Mouse (Mus musculus) lung, embryonic 14.5 days (tissue): ENCODE results near the gene Slc30a9. TPM values are rescaled to one million over a fixed set of nuclear protein-coding genes. Genes with fewer than 3 reads are reported as not detected.

Source experiments
- ATAC-seq: fragments of 200-750 bp; cut with Nextera tagmentation; 2 replicates; pipeline ENCODE4 v1.8.0; 2017; ENCODE audit warnings: mild to moderate bottlenecking, moderate TSS enrichment, moderate library complexity; ENCODE audit not compliant: insufficient read depth
- DNase-seq: peaks from one replicate; pipeline ENCODE4 v3.0.0-alpha.2; 2015
- H3K27ac ChIP-seq: fragments of 300-500 bp; sonication (generic); 2 replicates; pipeline ENCODE4 v1.5.1; 2014; ENCODE audit warnings: low read depth, mild to moderate bottlenecking, moderate library complexity
- H3K27me3 ChIP-seq: fragments of 300-500 bp; sonication (generic); 2 replicates; pipeline ENCODE4 v1.6.1; 2014; ENCODE audit warnings: low read length, control low read depth; ENCODE audit not compliant: insufficient read depth
- H3K36me3 ChIP-seq: fragments of 300-500 bp; sonication (generic); 2 replicates; pipeline ENCODE4 v1.6.1; 2014; ENCODE audit warnings: control low read depth; ENCODE audit not compliant: insufficient read depth
- H3K4me1 ChIP-seq: fragments of 300-500 bp; sonication (generic); 2 replicates; pipeline ENCODE4 v1.6.1; 2014; ENCODE audit warnings: antibody characterized with exemption, control low read depth; ENCODE audit not compliant: insufficient read depth
- H3K4me2 ChIP-seq: fragments of 300-500 bp; sonication (generic); 2 replicates; pipeline ENCODE4 v1.6.1; 2014; ENCODE audit warnings: mild to moderate bottlenecking
- H3K4me3 ChIP-seq: fragments of 300-500 bp; sonication (generic); 2 replicates; pipeline ENCODE4 v1.5.1; 2014; ENCODE audit warnings: low read depth, low read length
- H3K9ac ChIP-seq: fragments of 300-500 bp; sonication (generic); 2 replicates; pipeline ENCODE4 v1.6.1; 2014
- H3K9me3 ChIP-seq: fragments of 300-500 bp; sonication (generic); 2 replicates; pipeline ENCODE4 v1.6.1; 2016; ENCODE audit warnings: low read depth, low read length, control low read depth
- CTCF ChIP-seq: IDR thresholded peaks from 2 replicates; pipeline ENCODE4 v1.5.1; 2016; ENCODE audit warnings: antibody characterized with exemption, low read depth
- WGBS: fragments of 180-500 bp; shearing (Covaris S2); extraction: QIAGEN DNeasy Blood & Tissue Kit; methylation state at CpG from one replicate; pipeline ENCODE4 v1.1.7; 2014; 5-methylcytosine and 5-hydroxymethylcytosine counted together
- polyA plus RNA-seq: library from polyadenylated mRNA; unstranded; fragments of >200 nt; fragmentation: Nextera tagmentation; extraction: Ambion mirVana; gene quantifications from 2 replicates; pipeline ENCODE4 v1.2.1, GENCODE M21; 2014

Gene Slc30a9
- polyA plus RNA-seq, 1 experiment from 2014 or later = 93.7 TPM

- H3K9me3 ChIP-seq = no peaks in the 10 kb centered on the region
- H3K27ac ChIP-seq = no peak overlapping the region
- H3K4me1 ChIP-seq = no peaks in the 10 kb centered on the region
- no peak overlapping the region for H3K9ac ChIP-seq
- no peak overlapping the region for H3K4me3 ChIP-seq
- ATAC-seq = no peak
- no peak for TF ChIP-seq CTCF
- 80% methylated on average over 14 of the region's 14 CpGs for WGBS
- no peak for DNase-seq
- no peaks in the 10 kb centered on the region for H3K27me3 ChIP-seq
- H3K36me3 ChIP-seq = peaks cover 7% of the 10 kb centered on the region; the same call in 1 of the 2 replicates
- no peak overlapping the region for H3K4me2 ChIP-seq
These were observed 90.4 kb downstream of the Slc30a9 start for GRCm38 (mm10) chr5:67397186-67397585.

GRCm38 (mm10) chr5:67399876-67400607 lies 93.3 kb downstream of the Slc30a9 start:
- H3K36me3 ChIP-seq = peaks cover 7% of the 10 kb centered on the region; the same call in 1 of the 2 replicates
- H3K9me3 ChIP-seq = no peaks in the 10 kb centered on the region
- no peak overlapping the region for H3K4me2 ChIP-seq
- H3K9ac ChIP-seq = no peak overlapping the region
- ATAC-seq (no peak), DNase-seq (no peak)
- no peak for TF ChIP-seq CTCF
- H3K4me3 ChIP-seq = no peak overlapping the region
- no peaks in the 10 kb centered on the region for H3K27me3 ChIP-seq
- 80% methylated on average over 28 of the region's 28 CpGs for WGBS
- H3K4me1 ChIP-seq = no peaks in the 10 kb centered on the region
- H3K27ac ChIP-seq = no peak overlapping the region

- no peak for TF ChIP-seq CTCF
- DNase-seq (no peak), ATAC-seq (no peak)
- Histone ChIP-seq H3K27ac (no peak overlapping the region), H3K4me2 (no peak overlapping the region), H3K27me3 (no peaks in the 10 kb centered on the region), H3K4me1 (no peaks in the 10 kb centered on the region), H3K4me3 (no peak overlapping the region), H3K36me3 (peaks cover 7% of the 10 kb centered on the region; the same call in 1 of the 2 replicates), H3K9me3 (no peaks in the 10 kb centered on the region), H3K9ac (no peak overlapping the region)
- 82% methylated on average over 12 of the region's 12 CpGs for whole genome bisulfite sequencing
These were observed 94.1 kb downstream of the Slc30a9 start for GRCm38 (mm10) chr5:67400608-67401480.

- 69% methylated on average over 9 of the region's 9 CpGs for WGBS
- no peak overlapping the region for H3K4me2 ChIP-seq
- H3K36me3 ChIP-seq = peaks cover 7% of the 10 kb centered on the region; the same call in 1 of the 2 replicates
- no peak for ATAC-seq
- no peaks in the 10 kb centered on the region for H3K27me3 ChIP-seq
- H3K4me3 ChIP-seq = no peak overlapping the region
- no peak for DNase-seq
- H3K4me1 ChIP-seq = no peaks in the 10 kb centered on the region
- H3K9ac ChIP-seq = no peak overlapping the region
- no peak overlapping the region for H3K27ac ChIP-seq
- no peak for TF ChIP-seq CTCF
- H3K9me3 ChIP-seq = no peaks in the 10 kb centered on the region
These were observed 94.9 kb downstream of the Slc30a9 start for GRCm38 (mm10) chr5:67401612-67402011.

GRCm38 (mm10) chr5:67404380-67404779 lies 97.6 kb downstream of the Slc30a9 start:
- WGBS = 50% methylated on average over 7 of the region's 7 CpGs
- Histone ChIP-seq H3K36me3 (no peaks in the 10 kb centered on the region), H3K9ac (no peak overlapping the region), H3K27me3 (no peaks in the 10 kb centered on the region), H3K27ac (no peak overlapping the region), H3K4me1 (no peaks in the 10 kb centered on the region), H3K4me3 (no peak overlapping the region), H3K4me2 (no peak overlapping the region), H3K9me3 (no peaks in the 10 kb centered on the region)
- no peak for ATAC-seq
- DNase-seq = no peak
- no peak for TF ChIP-seq CTCF

- Histone ChIP-seq H3K4me2 (no peak overlapping the region), H3K36me3 (no peaks in the 10 kb centered on the region), H3K27me3 (no peaks in the 10 kb centered on the region), H3K9me3 (no peaks in the 10 kb centered on the region), H3K4me1 (peaks cover 2% of the 10 kb centered on the region; the same call in 1 of the 2 replicates), H3K4me3 (no peak overlapping the region), H3K27ac (no peak overlapping the region), H3K9ac (no peak overlapping the region)
- no peak for ATAC-seq
- 58% methylated on average over 9 of the region's 9 CpGs for WGBS
- no peak for TF ChIP-seq CTCF
- no peak for DNase-seq
These were observed 98.2 kb downstream of the Slc30a9 start for GRCm38 (mm10) chr5:67404919-67405318.

Other genes starting within 250 kb of the Slc30a9 start
- 0.46 and 0.77 TPM in 2 replicates for gene Phox2b, start 207.7 kb upstream of the Slc30a9 start, polyA plus RNA-seq
- 73.9 and 77.9 TPM in 2 replicates for gene Tmem33, start 46.4 kb upstream of the Slc30a9 start, polyA plus RNA-seq
- 7.7 and 8.1 TPM in 2 replicates for gene Bend4, start 121.4 kb downstream of the Slc30a9 start, polyA plus RNA-seq